Mouse (Mus musculus): Measurements from ENCODE around the gene Mad1l1.

- TF ChIP-seq POLR2AphosphoS2 (IDR thresholded peaks at IDR 0.05; ENCODE audit: low read length) (no peak), GABPA (IDR thresholded peaks at IDR 0.05; ENCODE audit: low read depth, low read length) (no peak), CTCF (IDR thresholded peaks at IDR 0.05 in 2 of 3, conservative IDR thresholded peaks at IDR 0.05 in 1 of 3; ENCODE audit: control insufficient read depth in 1 of 3, insufficient read depth in 1 of 3, low read depth in 2 of 3, low read length in 3 of 3, poor library complexity in 1 of 3, severe bottlenecking in 1 of 3) (no peak), E2F4 (IDR thresholded peaks at IDR 0.05; ENCODE audit: borderline replicate concordance, low read depth, low read length) (no peak), MAX (IDR thresholded peaks at IDR 0.05; ENCODE audit: low read length) (no peak), USF2 (IDR thresholded peaks at IDR 0.05; ENCODE audit: borderline replicate concordance in 1 of 2, insufficient read depth in 1 of 2, low read depth in 1 of 2, low read length in 2 of 2) (no peak)
These were observed 59.0 kb downstream of the Mad1l1 start for GRCm38 (mm10) chr5:140262401-140262800.

All from MEL (cell line).